Mouse (Mus musculus) G1E (cell line): ENCODE measurements around the gene Gm11042. TPM values are rescaled to one million over a fixed set of nuclear protein-coding genes. Genes with fewer than 3 reads are reported as not detected.

Source experiments
- ATAC-seq: 2 replicates; pipeline ENCODE4 v1.8.0; 2016; ENCODE audit warnings: mild to moderate bottlenecking; ENCODE audit not compliant: insufficient number of reproducible peaks, poor library complexity, low FRiP score, severe bottlenecking; ENCODE audit errors: extremely low read depth
- DNase-seq: peaks from one replicate; pipeline ENCODE4 v3.0.0; 2012; ENCODE audit warnings: low spot score
- H3K27me3 ChIP-seq: 2 replicates; pipeline ENCODE4 v1.6.1; 2012; ENCODE audit warnings: mild to moderate bottlenecking, low read length, inconsistent platforms; ENCODE audit not compliant: insufficient read depth
- H3K36me3 ChIP-seq: replicated peaks from 2 replicates; pipeline ENCODE3; 2012; ENCODE audit warnings: mild to moderate bottlenecking, inconsistent platforms
- H3K4me1 ChIP-seq: 2 replicates; pipeline ENCODE4 v1.6.1; 2012; ENCODE audit warnings: low read depth, low read length, inconsistent platforms, mixed read lengths; ENCODE audit not compliant: insufficient read depth
- H3K4me3 ChIP-seq: 2 replicates; pipeline ENCODE4 v1.5.1; 2012; ENCODE audit warnings: low read depth, mild to moderate bottlenecking, inconsistent platforms, low read length, moderate library complexity, mixed read lengths
- H3K9me3 ChIP-seq: replicated peaks from 2 replicates; pipeline ENCODE4 v1.6.1; 2012; ENCODE audit warnings: inconsistent platforms
- CTCF ChIP-seq: IDR thresholded peaks from 2 replicates; pipeline ENCODE4 v1.5.1; 2012; ENCODE audit warnings: low read depth, low read length, inconsistent platforms, mixed read lengths
- GATA1 ChIP-seq: IDR thresholded peaks from 2 replicates; pipeline ENCODE4 v1.6.1; 2012; ENCODE audit warnings: borderline replicate concordance, low read length, inconsistent platforms, mixed read lengths
- GATA2 ChIP-seq: IDR thresholded peaks from 2 replicates; pipeline ENCODE4 v1.6.1; 2012; ENCODE audit warnings: low read depth, low read length, inconsistent platforms, borderline replicate concordance
- POLR2AphosphoS5 ChIP-seq: IDR thresholded peaks from 2 replicates; pipeline ENCODE4 v1.6.1; 2012; ENCODE audit warnings: low read depth, low read length, inconsistent platforms; ENCODE audit not compliant: insufficient replicate concordance
- TAL1 ChIP-seq: conservative IDR thresholded peaks from 2 replicates; pipeline ENCODE4 v1.6.1; 2012; ENCODE audit warnings: low read depth, low read length, inconsistent platforms, mixed read lengths
- polyA plus RNA-seq: library from polyadenylated mRNA; stranded (reverse); fragments of >175 nt; gene quantifications from 2 replicates; pipeline ENCODE4 v1.2.3, GENCODE M21; 2012
- total RNA-seq, 2 experiments: library from RNA; stranded (forward) in 1 of 2; stranded (reverse) in 1 of 2; fragments of 200-1000 nt in 1 of 2; fragments of >200 nt in 1 of 2; fragmentation: Nextera tagmentation in 1 of 2; gene quantifications; 2 replicates each; pipeline ENCODE4 v1.2.3; 2014 to 2017

Gm11042 gene
- total and polyA plus RNA-seq, 3 experiments = not detected

DNA sequence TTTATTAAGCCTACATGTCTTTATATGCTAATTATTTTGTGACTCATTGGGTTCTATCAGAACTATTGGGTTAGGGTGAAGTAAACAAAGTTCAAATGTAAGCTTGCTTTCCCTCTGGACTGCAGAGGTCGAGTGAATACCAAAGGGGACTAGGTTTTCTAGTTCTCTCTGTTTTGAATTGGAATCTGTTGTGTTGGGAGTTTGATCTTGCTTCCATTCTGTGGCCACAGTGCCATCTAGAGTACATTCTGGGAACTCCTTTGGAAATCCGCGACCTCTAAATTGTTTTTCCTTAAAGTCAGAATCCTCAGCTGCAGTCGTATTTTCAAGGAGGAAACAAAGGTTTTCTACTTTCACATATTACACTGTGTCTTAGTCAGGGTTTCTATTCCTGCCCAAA lies 22.6 kb downstream of the Gm11042 start:
- Histone ChIP-seq H3K4me3 (no peak overlapping the region), H3K36me3 (no peaks in the 10 kb centered on the region), H3K4me1 (no peaks in the 10 kb centered on the region), H3K9me3 (peaks cover 22% of the 10 kb centered on the region), H3K27me3 (no peaks in the 10 kb centered on the region)
- DNase-seq = no peak
- no peak for TF ChIP-seq POLR2AphosphoS5
- peak; percentile 12; the same call in 1 of the 2 replicates for TF ChIP-seq CTCF
- no peak for TF ChIP-seq GATA1
- no peak for TF ChIP-seq GATA2
- no peak for TF ChIP-seq TAL1
- ATAC-seq = no peak

DNA sequence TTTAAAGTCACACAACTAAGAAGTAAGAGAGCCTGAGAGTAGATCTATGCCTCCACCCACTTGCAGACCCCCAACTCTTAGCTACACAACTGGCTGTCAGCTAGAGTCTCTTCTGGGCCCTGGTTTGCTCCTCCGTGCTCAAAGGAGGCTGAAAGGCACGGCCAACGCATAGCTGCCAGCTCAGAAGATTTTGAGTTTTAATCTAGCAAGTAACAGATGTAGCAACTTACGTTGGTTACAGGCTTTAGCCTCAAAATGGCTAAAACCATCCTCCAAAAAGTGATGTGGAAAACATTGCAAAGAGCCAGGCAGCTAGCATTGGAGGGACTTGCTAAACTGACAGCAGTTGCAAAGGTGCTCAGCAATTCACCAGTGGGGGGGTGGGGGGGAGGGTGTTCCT lies 25.2 kb downstream of the Gm11042 start:
- no peaks in the 10 kb centered on the region for H3K27me3 ChIP-seq
- peaks cover 19% of the 10 kb centered on the region; the same call in 1 of the 2 replicates for H3K9me3 ChIP-seq
- ATAC-seq (no peak), DNase-seq (no peak)
- no peaks in the 10 kb centered on the region for H3K36me3 ChIP-seq
- H3K4me1 ChIP-seq = no peaks in the 10 kb centered on the region
- no peak for TF ChIP-seq CTCF
- no peak for TF ChIP-seq GATA1
- no peak for TF ChIP-seq TAL1
- TF ChIP-seq POLR2AphosphoS5 = no peak
- no peak for TF ChIP-seq GATA2
- H3K4me3 ChIP-seq = no peak overlapping the region

DNA sequence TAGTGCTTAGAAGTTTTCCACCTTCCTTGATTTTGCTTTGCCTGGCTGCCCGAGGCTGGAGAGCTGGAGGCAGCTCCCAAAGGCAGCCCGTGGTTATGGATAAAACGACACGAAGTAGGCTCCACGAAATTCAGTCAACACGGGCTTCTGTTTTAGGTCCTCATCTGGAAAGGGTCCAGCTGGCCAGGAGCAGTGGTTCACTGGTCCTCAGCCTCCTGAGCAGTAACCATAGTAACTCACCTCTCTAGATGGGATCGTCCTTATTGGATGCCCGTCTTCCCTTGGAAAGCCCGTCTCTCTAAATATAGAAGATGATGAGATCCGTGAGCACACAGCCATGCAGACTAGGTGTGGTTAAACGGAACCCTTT lies 31.5 kb downstream of the Gm11042 start:
- DNase-seq (no peak), ATAC-seq (no peak)
- Histone ChIP-seq H3K36me3 (no peaks in the 10 kb centered on the region), H3K4me3 (no peak overlapping the region), H3K9me3 (peaks cover 33% of the 10 kb centered on the region), H3K27me3 (no peaks in the 10 kb centered on the region), H3K4me1 (no peaks in the 10 kb centered on the region)
- no peak for TF ChIP-seq TAL1
- TF ChIP-seq GATA2 = no peak
- no peak for TF ChIP-seq CTCF
- no peak for TF ChIP-seq GATA1
- TF ChIP-seq POLR2AphosphoS5 = no peak

GRCm38 (mm10) chr12:74284020-74284684 lies 32.0 kb downstream of the Gm11042 start:
- H3K4me3 ChIP-seq = no peak overlapping the region
- ATAC-seq = no peak

GRCm38 (mm10) chr12:74282846-74283245 lies 33.3 kb downstream of the Gm11042 start:
- DNase-seq = no peak
- no peak for TF ChIP-seq CTCF
- TF ChIP-seq POLR2AphosphoS5 = no peak
- no peak for TF ChIP-seq GATA2
- TF ChIP-seq TAL1 = no peak
- TF ChIP-seq GATA1 = no peak

More at GRCm38 (mm10) chr12:74284020-74284684, 32.0 kb downstream of the Gm11042 start:
- TF ChIP-seq GATA1 = no peak
- no peak for TF ChIP-seq POLR2AphosphoS5
- TF ChIP-seq CTCF = no peak
- no peak for TF ChIP-seq TAL1
- TF ChIP-seq GATA2 = no peak
- Histone ChIP-seq H3K27me3 (no peaks in the 10 kb centered on the region), H3K36me3 (no peaks in the 10 kb centered on the region), H3K4me1 (no peaks in the 10 kb centered on the region), H3K9me3 (peaks cover 31% of the 10 kb centered on the region)
- DNase-seq = no peak

DNA sequence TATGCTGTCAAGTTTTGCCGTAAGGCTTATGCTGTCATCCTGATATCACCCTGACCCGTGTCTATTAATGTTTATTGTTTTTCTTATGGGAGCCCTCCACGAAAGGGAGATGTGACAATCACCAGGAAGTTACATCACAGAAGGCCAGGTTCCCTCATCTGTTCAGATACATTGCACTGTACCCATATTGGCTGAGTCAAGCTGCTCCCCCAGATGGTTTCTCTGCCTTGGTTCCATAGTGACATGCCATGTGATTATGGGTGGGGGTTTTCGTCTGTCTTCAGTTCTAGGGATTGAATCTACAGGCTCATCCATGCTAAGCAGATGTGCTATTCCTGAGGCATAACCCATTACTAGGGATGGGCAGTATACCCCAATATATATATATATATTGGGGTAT lies 34.8 kb downstream of the Gm11042 start:
- TF ChIP-seq CTCF = no peak
- no peak for TF ChIP-seq POLR2AphosphoS5
- no peak for TF ChIP-seq GATA2
- TF ChIP-seq TAL1 = no peak
- TF ChIP-seq GATA1 = no peak
- H3K4me3 ChIP-seq = no peak overlapping the region
- peaks cover 29% of the 10 kb centered on the region for H3K9me3 ChIP-seq
- no peak for DNase-seq
- H3K36me3 ChIP-seq = no peaks in the 10 kb centered on the region
- no peaks in the 10 kb centered on the region for H3K4me1 ChIP-seq
- no peak for ATAC-seq
- no peaks in the 10 kb centered on the region for H3K27me3 ChIP-seq

More at GRCm38 (mm10) chr12:74282846-74283245, 33.3 kb downstream of the Gm11042 start:
- H3K4me1 ChIP-seq = no peaks in the 10 kb centered on the region
- no peak overlapping the region for H3K4me3 ChIP-seq
- H3K36me3 ChIP-seq = no peaks in the 10 kb centered on the region
- peaks cover 26% of the 10 kb centered on the region for H3K9me3 ChIP-seq
- H3K27me3 ChIP-seq = no peaks in the 10 kb centered on the region
- no peak for ATAC-seq
